Mouse (Mus musculus): ENCODE measurements at regions not wholly inside any gene's neighbourhood (a gene's known extent, or its start where the extent isn't known, plus 50 kb on each side); places are given as distances from the start of the nearest gene placed in this dataset.

- DNase-seq (ENCODE audit: low read depth, low spot score), result no peak
Measured at GRCm38 (mm10) chr11:7361388-7361787, 147.7 kb upstream of the Igfbp3 start.

DNA sequence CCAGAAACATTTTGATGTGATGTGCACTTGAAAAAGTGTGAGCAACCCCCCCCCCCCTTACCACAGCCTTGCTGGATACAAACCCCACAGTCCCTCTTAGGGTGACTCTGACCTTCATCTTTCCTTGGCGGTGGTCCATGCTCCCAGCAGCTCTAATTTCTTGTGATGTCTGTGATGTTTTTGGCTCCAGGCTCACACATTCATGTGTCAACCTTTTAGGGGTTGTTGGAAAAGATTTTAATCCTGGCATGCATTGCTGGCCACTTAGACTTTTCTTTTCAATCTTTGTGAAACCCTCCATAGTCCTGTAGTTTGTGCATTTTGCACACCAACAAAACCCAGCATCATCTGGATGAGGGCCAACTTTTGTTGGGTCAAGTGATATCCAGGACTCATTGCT, 134.9 kb upstream of the Igfbp3 start:
- DNase-seq (ENCODE audit: low read depth, low spot score), result no peak

GRCm38 (mm10) chr11:7337826-7338225, 124.1 kb upstream of the Igfbp3 start:
- no peak for DNase-seq (ENCODE audit: low read depth, low spot score)

DNA sequence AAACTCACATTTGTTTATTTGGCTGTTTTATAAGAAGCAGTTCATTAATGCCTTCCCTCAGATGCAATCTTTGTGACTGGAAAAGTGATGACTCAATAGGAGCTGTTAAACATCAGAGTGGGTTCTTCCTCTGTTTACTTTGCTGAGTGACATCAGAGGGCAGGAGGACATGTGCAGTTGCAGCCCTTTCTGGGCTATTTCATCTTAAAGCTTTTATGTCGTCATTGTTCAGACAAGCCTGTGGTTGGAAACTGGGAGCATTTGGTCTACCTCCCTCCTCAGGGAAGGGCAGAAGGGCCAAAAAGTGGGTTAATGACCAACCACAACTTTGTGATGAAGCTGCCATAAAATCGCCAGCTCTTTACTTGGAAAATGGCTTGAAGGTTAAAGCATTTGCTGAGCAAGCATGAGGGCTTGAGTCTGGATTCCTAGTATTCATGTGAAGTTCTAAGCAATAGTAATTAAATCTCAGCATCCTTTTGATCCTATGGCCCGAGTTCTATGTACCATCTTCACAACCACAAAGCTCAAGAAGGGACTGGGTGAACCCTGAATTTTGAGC, 103.8 kb upstream of the Igfbp3 start:
- DNase-seq (ENCODE audit: low read depth, low spot score), result no peak

GRCm38 (mm10) chr11:7296252-7296651, 82.5 kb upstream of the Igfbp3 start:
- no peak for DNase-seq (ENCODE audit: low read depth, low spot score)

DNA sequence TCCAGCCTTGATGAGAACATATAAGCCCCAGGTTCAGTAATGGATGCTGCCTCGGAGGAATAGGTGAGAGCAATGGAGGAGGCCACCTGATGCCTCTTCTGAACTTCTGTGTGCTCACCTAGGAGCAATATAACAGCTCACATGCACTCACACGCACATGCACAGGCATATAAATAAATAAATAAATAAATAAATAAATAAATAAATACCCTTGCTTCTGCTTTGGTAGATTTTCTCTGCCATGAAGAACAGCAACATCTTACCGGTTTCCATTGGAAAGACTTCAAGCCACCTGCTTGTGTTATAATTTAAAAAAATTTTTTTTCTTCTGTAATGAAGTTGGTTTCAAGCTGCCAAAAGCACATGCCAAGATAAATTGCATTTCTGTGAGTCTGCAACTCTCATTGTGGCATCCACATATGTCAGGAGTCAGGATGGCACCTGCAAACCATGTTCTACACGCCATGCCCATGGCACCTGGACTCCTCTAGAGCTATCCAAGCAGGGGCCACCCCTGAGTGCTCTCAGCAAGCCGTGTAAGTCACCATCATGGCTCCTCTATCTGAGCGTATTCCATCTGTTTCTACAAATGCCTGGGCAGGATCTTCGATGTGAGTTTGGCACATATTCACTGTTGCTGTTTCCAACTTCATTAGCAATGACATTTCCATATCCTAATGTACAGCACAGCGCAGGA, 75.7 kb upstream of the Igfbp3 start:
- DNase-seq (ENCODE audit: low read depth, low spot score), result no peak

- DNase-seq (ENCODE audit: low read depth, low spot score), result peak; percentile 36
Measured at GRCm38 (mm10) chr11:7284836-7285490, 71.2 kb upstream of the Igfbp3 start.

DNA sequence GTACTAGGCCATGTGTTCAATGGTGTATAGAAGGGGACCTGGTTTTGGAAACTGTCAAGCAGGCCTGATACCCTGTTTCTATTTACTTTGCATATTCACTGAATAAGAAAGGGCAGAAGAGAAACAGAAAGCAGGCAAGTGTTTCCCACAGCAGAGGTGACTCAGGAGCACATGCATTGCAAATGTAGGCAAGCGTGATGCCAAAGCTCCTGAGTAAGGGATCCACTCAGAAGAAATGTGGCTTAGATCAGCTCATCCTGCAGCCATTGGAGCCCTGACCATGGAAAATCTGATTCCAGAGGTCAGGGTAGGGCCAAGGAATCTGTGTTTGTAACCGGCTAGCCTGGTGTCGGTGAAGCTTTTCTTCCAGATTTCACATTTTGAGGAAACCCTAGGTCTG, 69.3 kb upstream of the Igfbp3 start:
- no peak for DNase-seq (ENCODE audit: low read depth, low spot score)

DNA sequence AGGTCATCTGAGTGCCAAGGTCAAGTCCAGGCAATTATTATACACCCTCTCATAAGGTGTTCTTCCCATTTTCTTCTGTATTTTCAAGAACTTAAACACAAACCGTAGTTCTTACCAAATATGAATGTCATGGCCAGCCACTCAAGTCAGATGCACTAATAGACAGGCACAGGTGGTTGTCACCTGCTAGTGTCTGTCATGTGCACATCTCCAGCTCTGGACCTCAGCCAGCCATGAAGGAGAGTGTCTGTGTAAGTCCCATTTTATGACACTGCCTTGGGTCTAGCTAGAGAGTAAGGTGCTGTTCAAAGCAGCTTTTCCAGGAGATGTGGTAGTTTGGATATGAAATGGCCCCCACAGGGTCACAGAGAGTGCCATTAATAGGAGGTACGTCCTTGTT, 68.5 kb upstream of the Igfbp3 start:
- DNase-seq (ENCODE audit: low read depth, low spot score), result no peak

GRCm38 (mm10) chr11:7281656-7282055, 67.9 kb upstream of the Igfbp3 start:
- DNase-seq (ENCODE audit: low read depth, low spot score), result no peak

GRCm38 (mm10) chr11:7279891-7280290, 66.2 kb upstream of the Igfbp3 start:
- DNase-seq (ENCODE audit: low read depth, low spot score), result peak; percentile 36

DNA sequence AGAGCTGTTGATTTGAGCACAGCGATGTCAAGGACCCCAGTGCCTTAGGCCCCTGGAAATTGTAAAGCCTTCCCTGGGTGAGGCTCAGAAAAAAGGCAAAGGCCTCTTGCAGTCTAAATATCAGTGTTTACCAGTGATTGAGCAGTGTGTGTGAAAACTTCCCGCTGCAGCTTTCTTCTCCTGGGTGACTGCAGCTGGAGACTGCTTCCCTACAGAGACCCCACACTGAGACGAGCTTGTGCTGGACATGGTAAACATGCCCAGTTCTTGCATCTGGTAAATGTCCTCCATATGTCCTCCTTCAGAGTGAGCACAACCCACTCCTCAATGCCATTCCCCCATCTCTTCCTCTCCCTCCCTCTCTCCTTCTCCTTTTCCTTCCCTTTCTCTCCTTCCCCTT, 58.8 kb upstream of the Igfbp3 start:
- no peak for DNase-seq (ENCODE audit: low read depth, low spot score)

GRCm38 (mm10) chr11:7270916-7271315, 57.2 kb upstream of the Igfbp3 start:
- no peak for DNase-seq (ENCODE audit: low read depth, low spot score)

GRCm38 (mm10) chr11:7263971-7264370, 50.2 kb upstream of the Igfbp3 start:
- no peak for DNase-seq (ENCODE audit: low read depth, low spot score)

All from R1 (cell line).